Mouse (Mus musculus): ENCODE data around the gene Fgfr2. TPM values are rescaled to one million over a fixed set of nuclear protein-coding genes. Genes with fewer than 3 reads are reported as not detected.
A peak's percentile ranks its signal among the peaks of the same experiment; 100 is the strongest.

The Fgfr2 gene
- polyA plus RNA-seq, 1 experiment: 59.9 TPM

- H3K27ac ChIP-seq (ENCODE audit: insufficient read depth, low read length): no peak overlapping the region
- H3K4me1 ChIP-seq (ENCODE audit: control insufficient read depth, insufficient read depth, low read length): no peaks in the 10 kb centered on the region
- no peak for TF ChIP-seq POLR2A (IDR thresholded peaks at IDR 0.05; ENCODE audit: low read depth, low read length)
- TF ChIP-seq CTCF (IDR thresholded peaks at IDR 0.05; ENCODE audit: borderline replicate concordance, insufficient read depth, low read length): no peak
- H3K4me3 ChIP-seq (ENCODE audit: insufficient read depth, low read length): no peak overlapping the region
These were observed 2227.1 kb downstream of the Fgfr2 start for GRCm38 (mm10) chr7:130896064-130896463.

GRCm38 (mm10) chr7:130895618-130895945 is 2227.6 kb downstream of the Fgfr2 start:
- no peak for TF ChIP-seq CTCF (IDR thresholded peaks at IDR 0.05; ENCODE audit: borderline replicate concordance, insufficient read depth, low read length)
- TF ChIP-seq POLR2A (IDR thresholded peaks at IDR 0.05; ENCODE audit: low read depth, low read length): no peak
- no peaks in the 10 kb centered on the region for H3K4me1 ChIP-seq (ENCODE audit: control insufficient read depth, insufficient read depth, low read length)
- no peak overlapping the region for H3K27ac ChIP-seq (ENCODE audit: insufficient read depth, low read length)
- no peak overlapping the region for H3K4me3 ChIP-seq (ENCODE audit: insufficient read depth, low read length)

- TF ChIP-seq CTCF (IDR thresholded peaks at IDR 0.05; ENCODE audit: borderline replicate concordance, insufficient read depth, low read length) (no peak), POLR2A (IDR thresholded peaks at IDR 0.05; ENCODE audit: low read depth, low read length) (no peak)
- Histone ChIP-seq H3K4me3 (ENCODE audit: insufficient read depth, low read length) (no peak overlapping the region), H3K4me1 (ENCODE audit: control insufficient read depth, insufficient read depth, low read length) (no peaks in the 10 kb centered on the region), H3K27ac (ENCODE audit: insufficient read depth, low read length) (no peak overlapping the region)
These were observed 2228.1 kb downstream of the Fgfr2 start for GRCm38 (mm10) chr7:130894931-130895617.

- Histone ChIP-seq H3K4me3 (ENCODE audit: insufficient read depth, low read length) (no peak overlapping the region), H3K4me1 (ENCODE audit: control insufficient read depth, insufficient read depth, low read length) (no peaks in the 10 kb centered on the region), H3K27ac (ENCODE audit: insufficient read depth, low read length) (no peak overlapping the region)
- TF ChIP-seq CTCF (IDR thresholded peaks at IDR 0.05; ENCODE audit: borderline replicate concordance, insufficient read depth, low read length) (no peak), POLR2A (IDR thresholded peaks at IDR 0.05; ENCODE audit: low read depth, low read length) (no peak)
These were observed 2230.2 kb downstream of the Fgfr2 start for GRCm38 (mm10) chr7:130892973-130893372.

- no peak for TF ChIP-seq POLR2A (IDR thresholded peaks at IDR 0.05; ENCODE audit: low read depth, low read length)
- no peak overlapping the region for H3K4me3 ChIP-seq (ENCODE audit: insufficient read depth, low read length)
- H3K27ac ChIP-seq (ENCODE audit: insufficient read depth, low read length): no peak overlapping the region
- 0 out of 2 replicates have a peak, but pooled peaks cover 4% of the 10 kb centered on the region for H3K4me1 ChIP-seq (ENCODE audit: control insufficient read depth, insufficient read depth, low read length)
These were observed 2232.3 kb downstream of the Fgfr2 start for GRCm38 (mm10) chr7:130890871-130891270.

- Histone ChIP-seq H3K4me3 (ENCODE audit: insufficient read depth, low read length) (no peak overlapping the region), H3K27ac (ENCODE audit: insufficient read depth, low read length) (no peak overlapping the region), H3K4me1 (ENCODE audit: control insufficient read depth, insufficient read depth, low read length) (0 out of 2 replicates have a peak, but pooled peaks cover 4% of the 10 kb centered on the region)
- TF ChIP-seq CTCF (IDR thresholded peaks at IDR 0.05; ENCODE audit: borderline replicate concordance, insufficient read depth, low read length) (no peak), POLR2A (IDR thresholded peaks at IDR 0.05; ENCODE audit: low read depth, low read length) (no peak)
These were observed 2235.2 kb downstream of the Fgfr2 start for GRCm38 (mm10) chr7:130887946-130888345.

GRCm38 (mm10) chr7:130886246-130886645 is 2236.9 kb downstream of the Fgfr2 start:
- TF ChIP-seq CTCF (IDR thresholded peaks at IDR 0.05; ENCODE audit: borderline replicate concordance, insufficient read depth, low read length) (no peak), POLR2A (IDR thresholded peaks at IDR 0.05; ENCODE audit: low read depth, low read length) (no peak)
- Histone ChIP-seq H3K27ac (ENCODE audit: insufficient read depth, low read length) (no peak overlapping the region), H3K4me1 (ENCODE audit: control insufficient read depth, insufficient read depth, low read length) (0 out of 2 replicates have a peak, but pooled peaks cover 4% of the 10 kb centered on the region), H3K4me3 (ENCODE audit: insufficient read depth, low read length) (no peak overlapping the region)

GRCm38 (mm10) chr7:130884161-130884560 is 2239.0 kb downstream of the Fgfr2 start:
- H3K27ac ChIP-seq (ENCODE audit: insufficient read depth, low read length): no peak overlapping the region
- peaks cover 5% of the 10 kb centered on the region; the same call in 1 of the 2 replicates for H3K4me1 ChIP-seq (ENCODE audit: control insufficient read depth, insufficient read depth, low read length)
- TF ChIP-seq POLR2A (IDR thresholded peaks at IDR 0.05; ENCODE audit: low read depth, low read length) (no peak), CTCF (IDR thresholded peaks at IDR 0.05; ENCODE audit: borderline replicate concordance, insufficient read depth, low read length) (no peak)
- no peak overlapping the region for H3K4me3 ChIP-seq (ENCODE audit: insufficient read depth, low read length)

GRCm38 (mm10) chr7:130867256-130867655 is 2255.9 kb downstream of the Fgfr2 start:
- H3K4me3 ChIP-seq (ENCODE audit: insufficient read depth, low read length): peak overlapping the region; percentile 22; the same call in 1 of the 2 replicates
- TF ChIP-seq CTCF (IDR thresholded peaks at IDR 0.05; ENCODE audit: borderline replicate concordance, insufficient read depth, low read length): no peak
- no peak for TF ChIP-seq POLR2A (IDR thresholded peaks at IDR 0.05; ENCODE audit: low read depth, low read length)
- H3K4me1 ChIP-seq (ENCODE audit: control insufficient read depth, insufficient read depth, low read length): no peaks in the 10 kb centered on the region
- no peak overlapping the region for H3K27ac ChIP-seq (ENCODE audit: insufficient read depth, low read length)

GRCm38 (mm10) chr7:130866640-130867039 is 2256.5 kb downstream of the Fgfr2 start:
- Histone ChIP-seq H3K27ac (ENCODE audit: insufficient read depth, low read length) (no peak overlapping the region; the same call in 1 of the 2 replicates), H3K4me3 (ENCODE audit: insufficient read depth, low read length) (peak overlapping the region; percentile 97), H3K4me1 (ENCODE audit: control insufficient read depth, insufficient read depth, low read length) (peaks cover 1% of the 10 kb centered on the region; the same call in 1 of the 2 replicates)
- TF ChIP-seq POLR2A (IDR thresholded peaks at IDR 0.05; ENCODE audit: low read depth, low read length) (no peak), CTCF (IDR thresholded peaks at IDR 0.05; ENCODE audit: borderline replicate concordance, insufficient read depth, low read length) (no peak)
